Comparison of ENCODE assay signal across 9 mouse cellular contexts in the genomic region with DNA sequence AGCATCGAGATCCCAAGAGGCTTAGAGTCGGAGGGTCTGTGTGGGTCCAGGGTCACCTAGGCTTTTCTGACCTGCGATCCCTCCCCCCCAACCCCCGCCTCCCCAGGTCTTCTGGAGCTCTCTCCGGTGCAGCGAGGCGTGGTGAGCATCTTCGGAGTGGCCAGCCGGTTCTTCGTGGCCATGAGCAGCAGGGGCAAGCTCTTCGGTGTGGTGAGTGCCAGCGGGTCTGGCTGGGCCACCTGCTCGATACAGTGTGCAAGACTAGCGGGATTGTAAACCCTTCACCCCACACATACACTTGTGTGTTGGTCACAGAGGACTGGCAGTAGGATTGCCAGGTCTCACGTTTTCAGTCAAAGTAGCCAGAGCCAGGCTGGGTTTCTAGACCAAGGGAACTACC. TPM values are rescaled to one million over a fixed set of nuclear protein-coding genes. Genes with fewer than 3 reads are reported as not detected.
DNase-seq lines count a peak whose midpoint lies in the region; ATAC-seq lines count a peak whose summit lies in the region.
"Had no signal": no experiment of that assay in that cellular context is flagged by ENCODE, and none has a peak within 500 bp of the region (broad histone marks: within the 10 kb centered on the region; RNA-seq: fewer than 3 reads in every experiment).

No protein-coding gene starts in this region.

- H3K27me3 ChIP-seq in heart, embryonic 16.5 days (ENCODE audit: control insufficient read depth, insufficient read depth, low read length): peaks cover 76% of the 10 kb centered on the region
- H3K27me3 ChIP-seq in hindbrain, embryonic 12.5 days: peaks cover 88% of the 10 kb centered on the region
- H3K27me3 ChIP-seq in midbrain, embryonic 14.5 days (ENCODE audit: control insufficient read depth, insufficient read depth, low read length): peaks cover 64% of the 10 kb centered on the region

- no peaks in the 10 kb centered on the region for H3K36me3 ChIP-seq in heart, embryonic 16.5 days (ENCODE audit: control insufficient read depth, insufficient read depth)
- no peaks in the 10 kb centered on the region for H3K36me3 ChIP-seq in hindbrain, embryonic 12.5 days
- no peaks in the 10 kb centered on the region for H3K36me3 ChIP-seq in midbrain, embryonic 14.5 days (ENCODE audit: control insufficient read depth, insufficient read depth, low read length)

- no peak overlapping the region for H3K27ac ChIP-seq in heart, embryonic 16.5 days (ENCODE audit: low read length)
- no peak overlapping the region for H3K27ac ChIP-seq in hindbrain, embryonic 12.5 days
- no peak overlapping the region for H3K27ac ChIP-seq in midbrain, embryonic 14.5 days (replicated peaks; ENCODE audit: low read depth, low read length)

- H3K9ac ChIP-seq in heart, embryonic 16.5 days (ENCODE audit: low read length): no peak overlapping the region
- no peak overlapping the region for H3K9ac ChIP-seq in hindbrain, embryonic 12.5 days
- H3K9ac ChIP-seq in midbrain, embryonic 14.5 days (replicated peaks; ENCODE audit: low read length): no peak overlapping the region

- H3K4me1 ChIP-seq in heart, embryonic 16.5 days (ENCODE audit: control insufficient read depth, insufficient read depth, low read length): peaks cover 6% of the 10 kb centered on the region; the same call in 1 of the 2 replicates
- H3K4me1 ChIP-seq in hindbrain, embryonic 12.5 days: peaks cover 17% of the 10 kb centered on the region
- H3K4me1 ChIP-seq in midbrain, embryonic 14.5 days (ENCODE audit: control insufficient read depth, insufficient read depth, low read length): peaks cover 11% of the 10 kb centered on the region; the same call in 1 of the 2 replicates

- H3K9me3 ChIP-seq in heart, embryonic 16.5 days (replicated peaks; ENCODE audit: control insufficient read depth, low read length): no peaks in the 10 kb centered on the region
- no peaks in the 10 kb centered on the region for H3K9me3 ChIP-seq in hindbrain, embryonic 12.5 days (replicated peaks)
- no peaks in the 10 kb centered on the region for H3K9me3 ChIP-seq in midbrain, embryonic 14.5 days (ENCODE audit: control insufficient read depth, low read length)

- DNase-seq in heart, adult 11 months: no peak
- DNase-seq in cerebellum, postnatal 14 days: peak; percentile 50 to 52
- peak; percentile 14 for DNase-seq in midbrain, embryonic 14.5 days
- no peak for DNase-seq in adipocyte (ENCODE audit: low spot score)
- no peak for DNase-seq in ovary, postnatal 14 days (ENCODE audit: low spot score)
- DNase-seq: gastrocnemius, postnatal 36 days had no signal

- ATAC-seq in heart, embryonic 16.5 days (replicated peaks; ENCODE audit: extremely low read depth, insufficient read depth, low FRiP score): no peak
- ATAC-seq in hindbrain, embryonic 12.5 days (ENCODE audit: low FRiP score): no peak
- no peak for ATAC-seq in midbrain, embryonic 14.5 days (ENCODE audit: low FRiP score, low TSS enrichment)
- no peak for ATAC-seq in activated CD4-positive, CD25-positive, alpha-beta regulatory T cell, adult 4 months

- H3K4me2 ChIP-seq in heart, embryonic 16.5 days (ENCODE audit: low read depth, low read length): peak overlapping the region; percentile 43; the same call in 1 of the 2 replicates
- peak overlapping the region; percentile 31 for H3K4me2 ChIP-seq in hindbrain, embryonic 12.5 days (replicated peaks)
- peak overlapping the region; percentile 31 for H3K4me2 ChIP-seq in midbrain, embryonic 14.5 days (ENCODE audit: low read length)

- 2% methylated on average over 15 of the region's 15 CpGs for WGBS in heart, embryonic 16.5 days
- 0% methylated on average over 12 of the region's 15 CpGs for WGBS in hindbrain, embryonic 12.5 days
- under 1% methylated on average over 15 of the region's 15 CpGs for WGBS in midbrain, embryonic 14.5 days

- peak overlapping the region; percentile 26; the same call in 1 of the 2 replicates for H3K4me3 ChIP-seq in heart, embryonic 16.5 days (ENCODE audit: low read length)
- peak overlapping the region; percentile 27; the same call in 1 of the 2 replicates for H3K4me3 ChIP-seq in hindbrain, embryonic 12.5 days
- no peak overlapping the region; the same call in 1 of the 2 replicates for H3K4me3 ChIP-seq in midbrain, embryonic 14.5 days (replicated peaks; ENCODE audit: low read depth, low read length)

RNA-seq across cellular contexts. Expression of a gene that starts 15.0 kb away (rescaled TPM):
- 0.04 TPM in 1 of 2 replicates, not detected in the other for polyA plus RNA-seq in heart, embryonic 16.5 days (2015; fragmentation: Nextera tagmentation; extraction: Ambion mirVana)
- 0.13 and 0.46 TPM in 2 replicates for polyA plus RNA-seq in hindbrain, embryonic 12.5 days (2016; fragmentation: Nextera tagmentation; extraction: Ambion mirVana)
- polyA plus RNA-seq in midbrain, embryonic 14.5 days (2014; fragmentation: Nextera tagmentation; extraction: Ambion mirVana): not detected in 2 replicates
- not detected for polyA plus RNA-seq in activated CD4-positive, CD25-positive, alpha-beta regulatory T cell, adult 4 months (2017; shearing (Covaris generic))

RNA-seq across cellular contexts. Expression of a gene that starts 24.2 kb away (rescaled TPM):
- polyA plus RNA-seq in heart, embryonic 16.5 days (2015; fragmentation: Nextera tagmentation; extraction: Ambion mirVana): 0.20 and 0.79 TPM in 2 replicates
- 1.9 and 2.1 TPM in 2 replicates for polyA plus RNA-seq in hindbrain, embryonic 12.5 days (2016; fragmentation: Nextera tagmentation; extraction: Ambion mirVana)
- 16.7 and 22.6 TPM in 2 replicates for polyA plus RNA-seq in midbrain, embryonic 14.5 days (2014; fragmentation: Nextera tagmentation; extraction: Ambion mirVana)
- polyA plus RNA-seq in activated CD4-positive, CD25-positive, alpha-beta regulatory T cell, adult 4 months (2017; shearing (Covaris generic)): not detected

RNA-seq across cellular contexts. Expression of a gene that starts 34.2 kb away (rescaled TPM):
- 0.20 TPM in 1 of 2 replicates, not detected in the other for polyA plus RNA-seq in heart, embryonic 16.5 days (2015; fragmentation: Nextera tagmentation; extraction: Ambion mirVana)
- polyA plus RNA-seq in hindbrain, embryonic 12.5 days (2016; fragmentation: Nextera tagmentation; extraction: Ambion mirVana): 62.0 and 66.7 TPM in 2 replicates
- polyA plus RNA-seq in midbrain, embryonic 14.5 days (2014; fragmentation: Nextera tagmentation; extraction: Ambion mirVana): 44.5 and 62.6 TPM in 2 replicates
- polyA plus RNA-seq in activated CD4-positive, CD25-positive, alpha-beta regulatory T cell, adult 4 months (2017; shearing (Covaris generic)): not detected

RNA-seq across cellular contexts. Expression of a gene that starts 52.8 kb away (rescaled TPM):
- polyA plus RNA-seq in heart, embryonic 16.5 days (2015; fragmentation: Nextera tagmentation; extraction: Ambion mirVana): 20.2 and 23.7 TPM in 2 replicates
- 28.2 and 34.1 TPM in 2 replicates for polyA plus RNA-seq in hindbrain, embryonic 12.5 days (2016; fragmentation: Nextera tagmentation; extraction: Ambion mirVana)
- 25.4 and 34.8 TPM in 2 replicates for polyA plus RNA-seq in midbrain, embryonic 14.5 days (2014; fragmentation: Nextera tagmentation; extraction: Ambion mirVana)
- 10 to 100 TPM; 34.4 to 34.5 TPM for polyA plus RNA-seq in activated CD4-positive, CD25-positive, alpha-beta regulatory T cell, adult 4 months (2017; shearing (Covaris generic))

Comparison
In these comparisons a context has a peak if more than half of its experiments do, and no peak if none do; other contexts are left out.
1. DNase-seq: peak in cerebellum, postnatal 14 days (2 of 2) and midbrain, embryonic 14.5 days (single experiment); none in heart, adult 11 months (single experiment), adipocyte (single experiment) and ovary, postnatal 14 days (single experiment).
2. RNA of a gene that starts 34.2 kb away (polyA plus RNA-seq): 62.0 to 66.7 TPM in hindbrain, embryonic 12.5 days and 44.5 to 62.6 TPM in midbrain, embryonic 14.5 days; 0.20 TPM in heart, embryonic 16.5 days and not detected in activated CD4-positive, CD25-positive, alpha-beta regulatory T cell, adult 4 months; every median in the first group is over 10 times any median in the second.
3. Peak in every context shown above with its lines, with median percentiles within 50 percentile points of each other: H3K4me2 ChIP-seq.